Mouse (Mus musculus): Measurements from ENCODE around the gene Fam78b.

Gene Fam78b

DNA sequence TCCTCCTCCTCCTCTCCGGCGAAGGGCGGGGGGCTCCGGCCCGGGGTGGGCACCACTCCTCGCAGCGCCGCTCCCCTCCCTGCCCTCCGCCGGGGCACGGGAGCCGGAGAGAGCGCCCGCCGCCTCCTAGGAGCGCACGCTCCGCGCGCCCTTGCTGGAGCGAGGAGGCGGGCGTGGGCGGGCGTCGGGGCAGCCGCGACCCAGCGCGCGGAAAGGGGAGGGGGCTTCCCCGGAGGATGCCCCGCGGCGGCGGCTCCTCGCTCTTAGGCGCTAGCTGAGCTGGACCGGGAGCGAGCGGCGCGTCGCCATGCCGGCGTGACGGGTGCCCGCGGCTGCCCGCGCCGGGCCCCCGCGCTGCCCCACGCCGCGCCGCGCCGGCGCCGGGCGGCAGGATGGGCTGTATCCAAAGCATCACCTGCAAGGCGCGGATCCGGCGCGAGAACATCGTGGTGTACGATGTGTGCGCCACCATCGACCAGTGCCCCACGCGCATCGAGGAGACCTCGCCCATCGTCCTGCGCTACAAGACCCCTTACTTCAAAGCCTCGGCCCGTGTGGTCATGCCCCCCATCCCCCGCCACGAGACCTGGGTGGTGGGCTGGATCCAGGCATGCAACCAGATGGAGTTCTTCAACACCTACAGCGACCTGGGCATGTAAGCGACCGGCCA is at the start of gene Fam78b:
Gene Fam78b, plus strand, starts transcription at position 244 of the 670 bp plus-strand sequence.
- DNase-seq: peak; percentile 63

DNA sequence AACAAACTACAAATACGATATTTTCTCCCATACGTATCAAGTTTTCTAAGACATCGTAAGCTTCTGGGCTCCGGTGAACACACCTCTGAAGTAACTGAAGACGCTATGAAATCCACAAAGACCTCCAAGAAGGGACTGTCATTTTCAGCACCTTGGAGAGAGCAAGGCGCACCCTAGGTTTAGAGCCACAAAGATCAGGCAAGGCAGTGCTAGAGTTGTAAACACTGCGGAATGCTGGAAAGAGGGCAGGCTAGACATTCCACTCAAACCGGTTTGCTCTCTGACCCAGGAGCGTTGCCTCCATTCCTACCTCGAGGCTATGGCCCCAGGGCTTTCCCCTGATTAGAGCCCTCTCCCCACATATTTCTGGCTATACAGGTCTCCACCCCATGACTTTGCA is 36.7 kb upstream of the Fam78b start:
- DNase-seq: no peak

DNA sequence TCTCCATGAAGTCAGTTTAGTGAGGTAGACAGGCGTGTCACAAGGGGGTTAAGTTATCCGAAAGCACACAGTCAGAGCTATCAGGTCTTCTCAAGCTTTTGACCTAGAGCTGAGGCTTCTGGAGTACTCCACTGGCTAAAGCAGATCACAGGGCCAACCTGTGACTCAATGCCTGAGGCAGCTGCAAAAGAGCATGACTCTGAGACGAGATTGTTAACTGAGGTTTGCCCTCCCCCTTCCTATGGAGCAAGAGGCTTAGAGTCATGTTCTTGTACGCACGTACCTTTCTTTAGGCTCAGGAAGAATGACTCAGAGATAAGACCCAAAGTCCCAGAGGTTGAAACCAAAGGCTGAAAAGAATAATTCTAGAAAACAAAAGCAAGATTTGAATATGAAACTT is 32.9 kb upstream of the Fam78b start:
- DNase-seq: no peak

DNA sequence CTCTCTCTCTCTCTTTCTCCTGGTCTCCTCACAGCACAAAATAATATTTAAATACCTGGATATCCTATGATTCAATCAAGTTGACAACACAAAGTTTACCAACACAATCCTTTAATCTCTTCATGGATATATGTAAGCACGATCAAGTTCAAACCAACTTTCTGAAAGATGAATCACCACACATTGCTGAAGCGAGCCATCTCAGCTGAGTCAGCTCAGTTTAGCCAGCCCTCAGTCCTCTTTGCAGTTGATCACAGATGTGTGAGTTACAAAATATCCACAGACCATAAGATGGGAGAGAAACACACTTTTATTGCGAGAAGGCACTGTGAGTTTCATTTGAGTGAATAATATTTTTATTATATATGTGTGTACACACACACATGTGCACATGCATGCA is 27.5 kb upstream of the Fam78b start:
- no peak for DNase-seq

DNA sequence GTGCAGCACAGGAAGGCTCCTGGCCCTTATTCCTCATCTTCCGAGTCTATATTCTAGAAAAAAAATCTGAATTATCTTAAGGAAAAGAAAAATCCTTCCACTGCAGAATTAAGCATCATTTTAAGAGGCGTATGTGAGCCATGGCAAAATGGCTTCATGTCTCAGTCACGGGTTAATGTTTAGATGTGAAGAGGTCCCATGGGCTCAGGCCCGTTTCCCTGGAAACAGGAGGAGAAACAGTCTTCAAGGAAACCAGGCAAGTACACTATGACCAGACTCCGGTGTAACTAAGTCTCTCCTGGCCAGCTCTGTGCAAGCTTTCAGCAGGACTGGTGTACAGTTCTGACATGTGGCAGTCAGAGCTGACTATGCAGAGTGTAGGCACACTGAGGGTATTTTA is 22.6 kb upstream of the Fam78b start:
- DNase-seq: no peak

DNA sequence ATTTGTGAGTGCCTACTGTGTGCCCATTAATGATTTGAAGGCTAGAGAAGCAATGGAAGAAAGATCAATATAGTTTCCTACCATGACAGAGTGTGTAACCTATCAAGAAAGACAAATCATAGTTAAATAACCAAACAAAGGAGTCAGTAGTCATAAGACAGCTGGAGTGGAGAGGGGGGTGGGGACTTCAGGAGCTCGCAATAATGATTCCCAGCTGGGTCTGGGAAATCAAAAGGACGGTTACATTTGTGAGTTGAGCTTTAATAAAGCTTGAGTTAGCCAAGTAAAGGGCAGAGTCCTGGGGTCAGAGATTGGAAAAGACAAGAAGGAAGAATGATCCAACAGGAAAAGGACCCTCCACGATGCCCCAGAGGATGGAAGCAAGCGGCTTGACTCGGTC is 7.0 kb upstream of the Fam78b start:
- no peak for DNase-seq

DNA sequence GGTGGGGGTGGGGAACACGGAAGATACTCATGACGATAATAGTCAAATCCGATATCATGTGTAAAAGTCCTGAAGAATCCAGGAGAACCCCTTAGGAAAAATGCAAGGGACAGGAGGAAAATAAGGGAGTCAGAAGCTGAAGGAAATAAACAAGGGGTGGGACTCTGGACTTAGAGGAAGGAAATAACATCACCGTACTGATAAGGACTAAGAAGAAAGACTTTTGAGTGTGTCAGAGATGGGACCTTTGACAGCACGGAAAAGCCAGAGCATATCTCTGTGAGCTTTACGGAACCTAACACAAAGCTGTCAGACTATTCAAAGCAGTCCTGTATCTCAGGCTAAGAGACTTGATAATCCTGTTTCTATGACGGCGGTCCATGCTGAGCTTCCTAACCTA is 5.0 kb upstream of the Fam78b start:
- no peak for DNase-seq

DNA sequence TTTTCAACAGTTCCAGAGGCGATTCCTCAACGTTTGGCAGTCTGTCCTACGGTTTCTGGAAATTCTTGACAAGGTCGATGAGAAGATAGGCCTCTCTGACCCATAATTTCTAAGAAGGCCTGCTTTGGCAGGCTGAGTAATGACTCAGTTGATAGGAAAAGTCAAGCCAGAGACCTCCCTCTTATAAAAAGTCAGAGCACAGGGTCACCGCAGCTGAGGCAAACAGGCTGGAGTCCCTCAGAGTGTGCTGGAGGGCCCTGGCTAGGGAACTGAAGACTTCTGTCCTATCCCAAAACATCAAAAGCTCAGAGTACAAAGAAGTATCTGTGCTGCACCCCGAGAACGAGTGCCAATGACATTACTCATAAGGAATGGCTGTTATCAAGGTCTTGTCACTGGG is 4.4 kb upstream of the Fam78b start:
- DNase-seq: no peak

DNA sequence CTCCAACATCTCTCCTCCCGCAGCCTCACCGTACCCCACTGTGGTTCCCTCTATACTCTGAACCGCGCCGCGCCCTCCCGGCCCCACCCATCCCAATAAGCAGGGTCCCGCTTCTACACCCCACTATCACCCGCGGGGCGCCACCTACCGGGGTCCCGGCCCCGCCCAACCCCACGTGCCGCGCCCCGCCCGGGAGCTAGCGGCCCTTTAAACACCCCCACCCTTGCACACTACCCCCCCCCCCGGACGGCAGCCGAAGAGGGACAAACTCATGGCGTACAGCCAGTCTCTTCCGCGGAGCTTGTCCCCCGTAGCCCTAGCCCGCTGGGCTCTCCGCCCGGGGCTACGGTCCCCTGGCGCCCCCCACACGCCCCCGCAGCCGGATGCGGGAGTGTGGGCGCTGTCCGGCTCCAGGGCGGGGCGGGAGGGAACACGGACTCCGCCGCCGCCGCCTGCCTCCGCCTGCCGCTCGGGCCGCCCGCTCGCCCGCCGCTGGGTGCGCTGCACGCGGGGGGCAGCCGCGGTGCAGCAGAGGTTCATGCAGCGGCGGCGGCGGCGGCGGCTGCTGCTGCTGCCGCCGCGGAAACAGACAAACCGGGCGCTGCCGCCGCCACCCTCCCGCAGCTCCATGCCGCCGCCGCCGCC is 566 bp upstream of the Fam78b start:
- DNase-seq: peak; percentile 82

DNA sequence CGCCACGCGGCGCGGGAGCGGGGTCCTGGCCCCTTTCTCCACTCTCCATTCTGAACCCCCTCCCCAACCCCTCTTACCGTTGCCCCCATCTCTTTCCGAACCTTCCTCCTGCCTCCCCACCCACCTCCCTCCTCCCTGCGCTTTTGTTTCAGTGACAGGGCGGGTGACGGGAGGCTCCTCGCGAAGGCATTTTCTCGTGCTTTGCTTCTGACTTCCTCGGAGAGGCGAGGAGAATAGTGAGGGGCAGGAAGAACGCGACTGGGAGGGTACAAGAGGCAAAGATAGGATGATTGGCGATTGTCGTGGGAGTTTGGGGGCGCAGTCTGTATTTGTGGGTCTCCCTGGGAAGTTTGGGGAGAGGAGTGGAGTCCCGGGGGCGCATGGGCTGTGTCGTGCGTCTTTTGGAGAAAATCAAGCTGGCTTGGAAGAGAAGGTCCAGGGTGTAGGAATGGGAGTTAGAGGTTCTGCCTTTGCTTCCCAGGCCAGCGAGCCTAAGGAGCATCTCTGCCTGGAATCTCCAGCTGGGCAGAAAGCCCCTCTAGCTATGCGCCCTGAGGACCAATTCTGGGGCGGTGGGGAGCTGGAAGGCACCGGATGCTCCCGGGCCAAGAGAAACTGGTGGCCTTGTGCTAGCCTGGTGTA is 748 bp downstream of the Fam78b start:
- DNase-seq: peak; percentile 20

DNA sequence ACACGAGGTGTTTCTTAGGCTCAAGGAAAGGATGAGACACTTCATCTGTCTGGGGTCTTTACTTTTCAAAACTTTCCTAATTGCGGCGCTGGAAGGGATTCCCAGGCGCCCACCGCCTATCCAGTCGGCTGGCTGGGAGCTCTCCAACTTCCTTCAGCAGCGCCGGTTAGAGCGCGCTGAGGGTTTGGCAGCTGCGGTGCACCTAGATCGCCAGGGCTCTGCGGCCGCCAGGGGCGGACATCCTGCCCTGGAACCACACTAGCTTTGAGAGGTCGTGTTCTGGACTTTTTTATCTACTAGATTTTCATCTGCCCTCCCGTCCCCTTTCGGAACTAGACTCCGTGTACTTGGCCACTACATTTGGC is 1.3 kb downstream of the Fam78b start:
- peak; percentile 52 for DNase-seq

DNA sequence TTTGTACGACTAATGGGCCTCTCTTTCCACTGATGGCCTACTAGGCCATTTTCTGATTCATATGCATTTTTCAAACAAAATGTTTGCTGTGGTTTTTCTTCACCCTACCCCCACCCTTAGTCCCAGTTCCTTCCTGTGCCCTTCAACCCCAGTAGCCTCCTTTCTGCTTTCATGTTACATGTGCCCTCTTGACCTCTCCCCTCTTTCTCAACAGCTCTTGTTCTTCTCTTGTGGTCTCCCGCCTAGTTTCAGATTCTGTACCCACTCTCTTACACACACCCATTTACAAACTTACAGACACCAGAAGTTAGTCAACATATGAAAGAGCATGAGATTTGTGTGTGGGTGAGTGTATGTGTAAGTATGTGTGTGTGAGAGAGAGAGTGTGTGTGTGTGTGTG is 3.4 kb downstream of the Fam78b start:
- DNase-seq: no peak

DNA sequence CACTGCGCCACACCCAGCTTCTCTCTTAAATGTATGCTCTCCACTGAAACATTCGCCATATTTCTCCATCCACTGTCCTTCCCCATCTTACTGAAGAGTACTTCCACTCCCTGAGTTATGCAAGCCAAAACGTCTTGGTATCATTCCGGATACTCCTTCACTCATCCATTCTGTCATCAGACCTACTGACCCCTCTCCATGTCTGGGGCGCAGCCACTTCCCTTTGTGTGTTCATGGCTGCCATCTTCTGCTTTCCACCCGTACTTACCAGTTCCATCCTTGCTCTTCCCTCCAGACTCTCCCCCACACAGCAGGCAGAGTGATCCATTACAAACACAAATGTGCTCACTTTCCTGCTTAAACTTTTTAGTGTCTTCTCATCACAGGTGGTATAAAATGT is 6.1 kb downstream of the Fam78b start:
- no peak for DNase-seq

DNA sequence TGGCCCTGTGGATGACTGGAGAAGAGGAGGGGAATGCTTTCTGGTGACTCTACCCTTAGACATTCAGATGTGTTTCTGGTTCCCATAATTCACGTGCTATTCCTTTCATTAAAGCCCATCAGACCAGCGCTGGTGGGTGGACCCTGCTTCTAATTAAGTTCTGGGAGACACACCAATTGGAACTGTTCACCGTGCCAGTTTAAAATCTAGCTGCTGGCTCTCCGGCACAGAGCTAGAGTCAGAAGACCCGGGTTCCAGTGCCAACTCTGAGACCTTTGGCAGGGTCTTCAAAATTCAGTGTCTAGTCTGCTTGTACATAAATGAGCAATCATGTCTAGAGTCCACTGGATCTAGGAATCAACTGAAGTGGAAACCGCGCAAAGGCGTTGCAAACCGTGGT is 9.0 kb downstream of the Fam78b start:
- no peak for DNase-seq

DNA sequence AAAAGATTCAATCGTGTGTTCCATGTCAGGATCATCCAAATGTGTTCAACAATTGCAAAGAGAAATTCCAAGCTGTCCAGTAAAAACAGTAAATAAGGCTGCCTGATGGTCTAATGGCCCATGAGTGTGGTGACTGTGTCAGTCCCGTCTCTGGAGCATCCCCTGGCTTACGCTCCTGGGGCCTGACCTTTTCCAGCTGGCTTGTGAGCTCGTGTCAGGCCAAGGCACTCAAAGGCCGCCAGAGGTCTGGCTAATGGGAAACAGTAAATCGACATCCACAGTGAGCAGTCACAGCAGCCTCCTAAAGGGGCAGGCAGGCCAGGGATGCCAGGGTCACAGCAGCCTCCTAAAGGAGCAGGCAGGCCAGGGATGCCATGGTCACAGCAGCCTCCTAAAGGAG is 10.1 kb downstream of the Fam78b start:
- no peak for DNase-seq

DNA sequence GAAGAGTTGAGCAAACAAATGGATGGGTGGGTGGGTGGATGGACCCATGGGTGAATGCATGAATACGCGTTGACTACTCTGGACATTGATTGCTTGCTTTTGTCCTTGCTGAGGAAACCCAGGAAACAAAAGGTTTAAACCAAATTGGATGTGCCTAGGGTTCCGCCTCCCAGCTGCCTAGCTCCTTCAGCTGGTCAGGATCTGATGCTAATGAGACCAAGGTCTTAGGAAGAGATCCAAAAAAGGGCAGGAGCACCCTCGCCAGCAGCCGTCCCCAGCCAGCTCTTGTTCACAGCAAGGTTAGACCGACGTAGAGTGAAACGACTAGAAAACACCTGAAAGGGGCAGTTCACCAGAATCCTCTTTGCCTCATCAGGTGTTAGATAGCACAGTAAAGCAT is 11.4 kb downstream of the Fam78b start:
- DNase-seq: no peak

DNA sequence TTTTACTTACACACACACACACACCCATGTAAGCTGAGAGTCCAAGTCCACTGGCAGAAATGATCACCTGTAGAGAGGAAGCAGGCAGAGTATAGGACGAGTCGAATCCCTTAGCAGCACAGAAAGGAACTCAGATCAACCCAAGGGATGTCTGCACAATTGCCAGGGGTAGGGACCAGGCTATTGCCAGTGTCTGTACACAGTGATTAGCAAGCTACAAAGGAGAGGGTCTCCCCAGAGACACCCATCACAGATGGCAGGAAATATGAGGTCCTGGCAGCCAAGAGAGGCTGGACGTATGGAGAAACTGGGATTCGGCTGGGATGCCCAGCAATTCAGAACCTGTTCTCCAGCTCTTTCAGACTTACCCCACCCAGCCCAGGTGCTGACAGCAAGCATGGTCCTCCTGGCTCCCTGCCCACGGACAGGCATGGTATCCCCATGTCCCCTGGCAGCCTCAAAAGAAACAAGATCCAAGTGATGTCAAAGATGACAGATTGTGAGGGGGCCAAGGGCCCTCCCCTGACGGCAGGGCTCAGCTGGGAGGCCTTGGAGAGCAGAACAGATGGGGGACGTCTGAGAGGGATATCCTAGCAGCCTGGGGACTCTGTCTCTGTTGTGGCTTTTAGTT is 12.1 kb downstream of the Fam78b start:
- peak; percentile 58 for DNase-seq

DNA sequence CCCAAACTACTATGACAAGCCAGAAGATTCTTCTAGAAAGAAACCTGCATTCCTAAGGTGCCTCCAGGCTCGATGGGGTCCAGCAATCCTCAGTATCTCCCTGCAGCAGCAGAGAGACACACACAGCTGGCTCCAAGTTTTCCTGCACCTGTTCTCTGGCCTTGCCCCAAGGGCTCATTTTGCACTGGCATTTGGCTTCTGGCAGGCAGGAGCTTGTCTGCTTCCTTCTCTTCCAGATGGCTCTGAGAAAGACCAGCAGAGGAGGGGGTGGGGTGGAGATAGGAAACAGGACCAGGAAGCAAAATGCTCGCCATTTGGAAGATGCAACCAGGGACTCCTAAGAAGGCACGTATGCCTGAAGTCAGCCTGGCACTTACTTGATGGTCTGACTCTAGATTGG is 15.1 kb downstream of the Fam78b start:
- DNase-seq: no peak

DNA sequence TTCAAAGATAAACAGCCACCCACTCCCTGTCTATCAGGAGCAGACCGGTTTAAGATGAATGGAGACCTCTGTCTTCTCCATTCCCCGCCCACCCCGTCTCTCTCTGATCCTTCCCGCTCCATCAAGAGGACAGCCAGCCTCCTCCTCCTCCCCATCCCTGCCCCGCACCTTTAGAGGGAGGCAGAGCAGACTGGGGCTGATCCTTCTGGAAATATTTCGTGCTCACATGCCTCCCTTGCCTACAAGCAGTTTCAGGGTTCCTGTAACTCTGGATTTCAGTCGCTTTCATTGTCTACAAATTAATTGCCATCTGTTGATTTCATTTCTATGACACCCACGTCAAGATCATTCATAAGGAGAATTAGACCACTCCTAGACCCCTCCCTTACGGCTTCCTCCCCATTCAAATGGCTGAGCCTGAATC is 20.8 kb downstream of the Fam78b start:
- no peak for DNase-seq

DNA sequence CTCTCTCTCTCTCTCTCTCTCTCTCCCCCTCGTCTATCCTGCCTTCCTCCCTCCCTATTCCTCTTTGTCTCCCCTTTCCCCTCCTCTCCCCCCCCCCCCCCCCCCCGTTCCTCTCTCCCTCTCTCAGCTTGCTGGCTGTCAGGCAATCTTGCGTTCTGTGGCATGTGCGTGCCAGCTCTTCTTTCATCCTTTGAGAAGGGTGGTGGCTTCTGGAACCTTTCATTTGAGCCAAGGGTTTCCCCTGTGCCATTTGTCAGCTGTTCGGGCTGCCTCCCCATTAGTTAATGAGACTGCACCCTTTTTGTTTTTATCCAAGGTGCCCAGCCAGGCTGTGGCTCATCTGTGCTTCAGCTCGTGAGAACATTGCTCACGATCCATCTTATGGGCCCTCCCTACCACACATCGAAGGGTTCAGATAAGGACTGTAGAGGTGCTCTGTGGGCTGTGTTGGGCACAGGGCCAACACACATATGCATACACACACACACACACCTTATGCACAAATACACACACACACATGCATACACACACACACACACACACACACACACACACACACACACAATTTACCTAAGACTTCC is 21.4 kb downstream of the Fam78b start:
- no peak for DNase-seq

DNA sequence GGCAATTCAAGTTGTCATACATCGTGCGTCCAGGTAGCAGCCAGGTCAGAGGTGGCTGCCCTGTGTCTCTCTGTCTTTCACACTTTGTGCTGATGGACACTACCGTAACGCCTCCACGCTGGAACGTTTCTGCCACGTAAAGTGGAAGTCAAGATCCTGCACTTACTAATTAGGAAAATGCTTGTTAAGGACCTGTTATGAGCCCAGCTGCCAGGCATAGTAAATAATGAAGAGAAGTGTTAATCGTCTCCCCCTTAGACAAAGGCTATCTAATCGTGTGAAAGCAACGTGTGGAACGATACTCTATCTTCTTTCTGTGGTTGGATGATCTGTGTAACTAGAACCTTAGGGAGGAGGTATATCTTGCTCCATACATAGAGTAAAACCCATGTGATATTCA is 22.6 kb downstream of the Fam78b start:
- DNase-seq: no peak

DNA sequence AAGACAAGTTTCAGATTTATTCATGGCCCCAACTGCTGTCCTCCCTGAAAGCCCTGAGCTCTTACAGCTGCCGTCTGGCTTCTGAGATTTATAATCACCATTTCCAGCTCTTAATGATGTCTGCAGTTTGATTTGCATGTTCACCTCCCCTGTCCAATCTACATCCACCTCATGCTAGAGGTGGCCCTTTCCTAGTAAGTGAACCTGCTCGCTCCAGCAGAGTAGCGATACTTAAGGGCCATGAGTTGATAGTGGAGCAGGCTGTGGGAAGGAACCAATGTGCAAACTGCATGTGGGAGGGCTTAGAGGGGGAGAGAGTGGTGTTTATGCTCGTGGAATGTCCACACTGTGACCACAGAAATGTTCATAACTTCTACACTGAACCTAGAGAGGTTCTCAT is 23.7 kb downstream of the Fam78b start:
- DNase-seq: no peak

DNA sequence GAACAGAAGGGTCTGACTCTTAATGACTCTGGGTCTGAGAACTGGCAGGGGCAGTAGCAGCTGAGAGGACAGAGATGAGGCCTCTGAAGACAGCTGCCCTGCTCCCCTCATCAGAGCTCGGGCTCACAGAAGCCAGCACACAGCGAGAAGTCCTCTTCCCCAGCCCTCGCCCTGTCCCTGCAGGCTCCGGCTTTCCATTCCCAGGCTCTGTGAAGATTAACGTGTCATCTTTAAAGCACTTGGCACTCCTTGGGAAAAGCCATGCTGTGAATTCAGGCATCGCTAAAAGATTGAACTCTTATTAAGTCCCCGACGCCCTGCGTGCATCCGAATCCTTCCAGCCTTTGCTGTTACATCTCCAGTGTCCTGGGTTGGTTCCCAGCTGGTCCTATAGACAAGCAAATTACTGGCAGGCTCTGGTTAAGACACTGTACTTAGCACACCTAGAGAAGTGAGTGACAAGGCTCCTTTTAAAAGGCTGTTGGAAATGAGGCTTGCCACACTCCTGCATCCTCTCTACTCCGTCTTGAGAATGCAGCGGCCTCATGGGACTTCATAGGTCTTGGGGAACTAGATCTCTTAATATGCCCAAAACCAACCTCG is 30.9 kb downstream of the Fam78b start:
- DNase-seq: no peak

Measured in right cerebral cortex, postnatal 14 days (tissue).